Mouse (Mus musculus): ENCODE results near the gene Gtf2ird2. TPM values are rescaled to one million over a fixed set of nuclear protein-coding genes. Genes with fewer than 3 reads are reported as not detected.

The Gtf2ird2 gene
- polyA plus RNA-seq, 1 experiment = 7.1 TPM

- Histone ChIP-seq H3K4me3 (ENCODE audit: insufficient read depth, low read length) (no peak overlapping the region), H3K4me1 (ENCODE audit: control insufficient read depth, insufficient read depth, low read length) (no peaks in the 10 kb centered on the region), H3K27ac (ENCODE audit: insufficient read depth, low read length) (no peak overlapping the region)
- TF ChIP-seq POLR2A (IDR thresholded peaks at IDR 0.05; ENCODE audit: low read depth, low read length) (no peak), CTCF (IDR thresholded peaks at IDR 0.05; ENCODE audit: borderline replicate concordance, insufficient read depth, low read length) (no peak)
Measured at GRCm38 (mm10) chr5:134257349-134258031, 73.7 kb downstream of the Gtf2ird2 start.

GRCm38 (mm10) chr5:134258395-134258794 is 74.6 kb downstream of the Gtf2ird2 start:
- Histone ChIP-seq H3K4me1 (ENCODE audit: control insufficient read depth, insufficient read depth, low read length) (no peaks in the 10 kb centered on the region), H3K27ac (ENCODE audit: insufficient read depth, low read length) (no peak overlapping the region), H3K4me3 (ENCODE audit: insufficient read depth, low read length) (no peak overlapping the region)
- TF ChIP-seq CTCF (IDR thresholded peaks at IDR 0.05; ENCODE audit: borderline replicate concordance, insufficient read depth, low read length) (no peak), POLR2A (IDR thresholded peaks at IDR 0.05; ENCODE audit: low read depth, low read length) (no peak)

GRCm38 (mm10) chr5:134258934-134259333 is 75.1 kb downstream of the Gtf2ird2 start:
- Histone ChIP-seq H3K27ac (ENCODE audit: insufficient read depth, low read length) (no peak overlapping the region), H3K4me1 (ENCODE audit: control insufficient read depth, insufficient read depth, low read length) (no peaks in the 10 kb centered on the region), H3K4me3 (ENCODE audit: insufficient read depth, low read length) (no peak overlapping the region)
- no peak for TF ChIP-seq POLR2A (IDR thresholded peaks at IDR 0.05; ENCODE audit: low read depth, low read length)
- TF ChIP-seq CTCF (IDR thresholded peaks at IDR 0.05; ENCODE audit: borderline replicate concordance, insufficient read depth, low read length) = no peak

DNA sequence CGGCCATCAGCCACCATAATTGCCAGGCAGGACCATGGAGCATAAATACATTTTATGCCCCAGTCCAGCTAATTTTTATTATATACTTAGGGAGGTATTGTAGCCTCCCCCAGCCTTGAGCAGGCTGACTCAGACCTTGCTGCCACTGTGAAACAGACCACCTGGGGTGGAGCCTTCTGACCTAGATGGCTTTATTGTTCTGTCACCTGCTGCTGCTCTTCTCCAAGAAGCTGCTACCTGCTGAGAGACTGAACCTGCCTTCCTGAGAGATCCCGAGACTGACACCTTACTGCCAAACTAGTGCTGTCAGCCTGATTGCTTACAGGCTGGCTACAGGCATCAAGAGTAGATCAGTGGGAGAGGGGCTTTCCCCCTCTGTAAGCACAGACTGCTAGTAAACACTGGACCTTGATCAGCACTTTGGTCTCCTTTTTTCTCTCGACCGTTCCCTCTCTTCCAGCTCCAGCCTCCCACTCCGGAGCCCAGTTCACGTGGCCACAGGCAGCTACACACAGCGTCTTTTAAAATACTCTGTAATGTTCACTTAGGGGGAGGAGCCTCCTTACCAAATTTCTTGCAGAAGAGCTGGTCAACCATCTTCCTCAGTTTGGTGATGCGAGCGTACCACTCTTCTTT is 76.3 kb downstream of the Gtf2ird2 start:
- Histone ChIP-seq H3K27ac (ENCODE audit: insufficient read depth, low read length) (no peak overlapping the region), H3K4me3 (ENCODE audit: insufficient read depth, low read length) (no peak overlapping the region), H3K4me1 (ENCODE audit: control insufficient read depth, insufficient read depth, low read length) (no peaks in the 10 kb centered on the region)
- TF ChIP-seq CTCF (IDR thresholded peaks at IDR 0.05; ENCODE audit: borderline replicate concordance, insufficient read depth, low read length) (no peak), POLR2A (IDR thresholded peaks at IDR 0.05; ENCODE audit: low read depth, low read length) (no peak)

GRCm38 (mm10) chr5:134265890-134266289 is 82.1 kb downstream of the Gtf2ird2 start:
- Histone ChIP-seq H3K4me3 (ENCODE audit: insufficient read depth, low read length) (no peak overlapping the region), H3K27ac (ENCODE audit: insufficient read depth, low read length) (no peak overlapping the region), H3K4me1 (ENCODE audit: control insufficient read depth, insufficient read depth, low read length) (no peaks in the 10 kb centered on the region)
- TF ChIP-seq POLR2A (IDR thresholded peaks at IDR 0.05; ENCODE audit: low read depth, low read length) (no peak), CTCF (IDR thresholded peaks at IDR 0.05; ENCODE audit: borderline replicate concordance, insufficient read depth, low read length) (no peak)

DNA sequence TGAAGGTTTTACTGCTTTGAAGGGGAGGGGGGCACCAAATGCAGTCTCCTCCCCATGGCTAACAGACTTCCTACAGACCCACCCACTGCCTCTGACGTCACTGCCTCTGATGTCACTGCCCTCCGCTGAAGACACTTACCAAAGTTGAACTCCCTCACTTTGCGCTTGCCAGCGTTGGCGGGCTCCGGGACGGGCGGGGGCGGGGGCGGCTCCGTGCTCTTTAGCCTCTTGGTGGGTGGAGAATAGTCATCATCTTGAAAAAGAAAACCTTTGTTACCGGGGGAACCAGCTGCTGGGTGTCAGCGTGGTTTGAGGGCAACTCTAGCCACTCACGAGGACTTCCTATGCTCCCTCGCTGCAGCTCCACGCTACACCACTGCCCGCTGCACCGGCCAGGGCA is 82.6 kb downstream of the Gtf2ird2 start:
- Histone ChIP-seq H3K4me1 (ENCODE audit: control insufficient read depth, insufficient read depth, low read length) (no peaks in the 10 kb centered on the region), H3K27ac (ENCODE audit: insufficient read depth, low read length) (no peak overlapping the region), H3K4me3 (ENCODE audit: insufficient read depth, low read length) (no peak overlapping the region)
- no peak for TF ChIP-seq CTCF (IDR thresholded peaks at IDR 0.05; ENCODE audit: borderline replicate concordance, insufficient read depth, low read length)
- no peak for TF ChIP-seq POLR2A (IDR thresholded peaks at IDR 0.05; ENCODE audit: low read depth, low read length)

GRCm38 (mm10) chr5:134268751-134269150 is 84.9 kb downstream of the Gtf2ird2 start:
- no peak for TF ChIP-seq CTCF (IDR thresholded peaks at IDR 0.05; ENCODE audit: borderline replicate concordance, insufficient read depth, low read length)
- no peak for TF ChIP-seq POLR2A (IDR thresholded peaks at IDR 0.05; ENCODE audit: low read depth, low read length)
- no peak overlapping the region for H3K27ac ChIP-seq (ENCODE audit: insufficient read depth, low read length)
- H3K4me1 ChIP-seq (ENCODE audit: control insufficient read depth, insufficient read depth, low read length) = no peaks in the 10 kb centered on the region
- H3K4me3 ChIP-seq (ENCODE audit: insufficient read depth, low read length) = no peak overlapping the region

- Histone ChIP-seq H3K4me1 (ENCODE audit: control insufficient read depth, insufficient read depth, low read length) (no peaks in the 10 kb centered on the region), H3K4me3 (ENCODE audit: insufficient read depth, low read length) (no peak overlapping the region), H3K27ac (ENCODE audit: insufficient read depth, low read length) (no peak overlapping the region)
- TF ChIP-seq CTCF (IDR thresholded peaks at IDR 0.05; ENCODE audit: borderline replicate concordance, insufficient read depth, low read length) (no peak), POLR2A (IDR thresholded peaks at IDR 0.05; ENCODE audit: low read depth, low read length) (no peak)
Measured at GRCm38 (mm10) chr5:134269751-134270150, 85.9 kb downstream of the Gtf2ird2 start.

DNA sequence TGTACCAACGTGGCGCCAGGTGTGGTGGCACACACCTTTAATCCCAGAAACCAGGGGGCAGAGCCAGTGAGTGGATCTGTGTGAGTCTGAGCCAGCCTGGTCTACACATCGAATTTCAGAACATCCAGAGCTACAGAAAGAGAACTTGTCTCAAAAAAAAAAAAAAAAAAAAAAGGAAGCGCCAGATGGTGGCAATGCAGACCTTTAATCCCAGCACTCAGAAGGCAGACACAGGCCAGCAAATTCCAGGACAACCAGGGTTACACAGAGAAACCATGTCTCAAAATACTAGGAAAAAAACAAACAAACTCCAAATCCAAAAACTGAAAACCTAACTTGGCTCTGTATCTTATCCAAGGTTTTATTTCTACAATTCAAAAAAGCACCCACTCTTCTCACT is 86.7 kb downstream of the Gtf2ird2 start:
- TF ChIP-seq CTCF (IDR thresholded peaks at IDR 0.05; ENCODE audit: borderline replicate concordance, insufficient read depth, low read length) = no peak
- TF ChIP-seq POLR2A (IDR thresholded peaks at IDR 0.05; ENCODE audit: low read depth, low read length) = no peak
- Histone ChIP-seq H3K27ac (ENCODE audit: insufficient read depth, low read length) (no peak overlapping the region), H3K4me3 (ENCODE audit: insufficient read depth, low read length) (no peak overlapping the region), H3K4me1 (ENCODE audit: control insufficient read depth, insufficient read depth, low read length) (no peaks in the 10 kb centered on the region)

DNA sequence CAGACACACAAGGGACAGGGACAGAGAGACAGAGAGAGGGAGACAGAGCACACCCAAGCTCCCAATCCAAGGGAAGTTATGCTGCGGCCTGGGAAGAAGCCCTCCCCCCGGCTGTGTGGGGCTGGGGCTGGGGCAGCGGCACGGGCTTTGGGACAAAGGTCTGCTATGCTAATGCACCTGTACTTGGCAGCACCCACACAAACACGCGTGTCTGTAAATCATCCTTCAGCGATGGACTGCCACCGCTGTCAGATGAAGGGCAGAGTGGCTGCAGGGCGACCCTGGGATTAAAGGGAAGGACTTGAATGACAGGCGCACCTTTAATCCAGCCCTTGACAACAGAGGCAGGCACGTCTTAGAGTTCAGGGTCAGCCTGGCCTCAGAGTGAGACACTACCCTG is 87.6 kb downstream of the Gtf2ird2 start:
- Histone ChIP-seq H3K4me1 (ENCODE audit: control insufficient read depth, insufficient read depth, low read length) (no peaks in the 10 kb centered on the region), H3K27ac (ENCODE audit: insufficient read depth, low read length) (no peak overlapping the region), H3K4me3 (ENCODE audit: insufficient read depth, low read length) (no peak overlapping the region)
- TF ChIP-seq POLR2A (IDR thresholded peaks at IDR 0.05; ENCODE audit: low read depth, low read length) = no peak
- no peak for TF ChIP-seq CTCF (IDR thresholded peaks at IDR 0.05; ENCODE audit: borderline replicate concordance, insufficient read depth, low read length)

All from embryonic fibroblast, embryonic 13.5 days (primary cell).